In genomic region chr8:115764551-115764950, GRCm38 (mm10) we compare ENCODE assay signal across 10 mouse cellular contexts. TPM values are rescaled to one million over a fixed set of nuclear protein-coding genes. Genes with fewer than 3 reads are reported as not detected.
DNase-seq lines count a peak whose midpoint lies in the region; ATAC-seq and TF ChIP-seq lines count a peak whose summit lies in the region.
"Had no signal": no experiment of that assay in that cellular context is flagged by ENCODE, and none has a peak within 500 bp of the region (broad histone marks: within the 10 kb centered on the region; RNA-seq: fewer than 3 reads in every experiment).

No protein-coding gene starts in this region.

- H3K27ac ChIP-seq in hindbrain, postnatal 0 days = no peak overlapping the region
- no peak overlapping the region for H3K27ac ChIP-seq in hindbrain, embryonic 12.5 days
- no peak overlapping the region for H3K27ac ChIP-seq in intestine, embryonic 15.5 days
- H3K27ac ChIP-seq: limb, embryonic 13.5 days had no signal

- 60% methylated on average over 4 of the region's 4 CpGs for WGBS in hindbrain, postnatal 0 days
- 82% methylated on average over 4 of the region's 4 CpGs for WGBS in hindbrain, embryonic 12.5 days
- 90% methylated on average over 4 of the region's 4 CpGs for WGBS in intestine, embryonic 15.5 days

- H3K9me3 ChIP-seq in hindbrain, postnatal 0 days (ENCODE audit: low read length) = no peaks in the 10 kb centered on the region
- no peaks in the 10 kb centered on the region for H3K9me3 ChIP-seq in hindbrain, embryonic 12.5 days (replicated peaks)
- H3K9me3 ChIP-seq in intestine, embryonic 15.5 days = no peaks in the 10 kb centered on the region
- H3K9me3 ChIP-seq: limb, embryonic 13.5 days had no signal

- no peaks in the 10 kb centered on the region for H3K36me3 ChIP-seq in hindbrain, postnatal 0 days (ENCODE audit: insufficient read depth, low read length)
- no peaks in the 10 kb centered on the region for H3K36me3 ChIP-seq in hindbrain, embryonic 12.5 days
- H3K36me3 ChIP-seq in intestine, embryonic 15.5 days = no peaks in the 10 kb centered on the region
- H3K36me3 ChIP-seq: limb, embryonic 13.5 days had no signal

- H3K4me3 ChIP-seq in hindbrain, postnatal 0 days (ENCODE audit: low read length) = no peak overlapping the region
- H3K4me3 ChIP-seq in hindbrain, embryonic 12.5 days = no peak overlapping the region
- H3K4me3 ChIP-seq in intestine, embryonic 15.5 days (replicated peaks) = no peak overlapping the region
- H3K4me3 ChIP-seq: limb, embryonic 13.5 days had no signal

- no peak for TF ChIP-seq CTCF in hindbrain, postnatal 0 days (IDR thresholded peaks at IDR 0.05; ENCODE audit: low read depth)

- H3K9ac ChIP-seq in hindbrain, postnatal 0 days (replicated peaks; ENCODE audit: low read length) = no peak overlapping the region
- no peak overlapping the region for H3K9ac ChIP-seq in hindbrain, embryonic 12.5 days
- H3K9ac ChIP-seq in intestine, embryonic 15.5 days = no peak overlapping the region
- H3K9ac ChIP-seq: limb, embryonic 13.5 days had no signal

- DNase-seq in hindbrain, postnatal 0 days (ENCODE audit: low spot score) = peak; percentile 28
- DNase-seq in 3T3-L1 (ENCODE audit: low read depth, low spot score) = peak; percentile 85
- peak; percentile 78 for DNase-seq in adrenal gland, postnatal 14 days
- peak; percentile 73 to 86 for DNase-seq in cerebellum, postnatal 25 days
- DNase-seq: lung, postnatal 10 days had no signal

- H3K4me2 ChIP-seq in hindbrain, postnatal 0 days (ENCODE audit: low read depth, low read length) = no peak overlapping the region
- no peak overlapping the region for H3K4me2 ChIP-seq in hindbrain, embryonic 12.5 days (replicated peaks)
- H3K4me2 ChIP-seq in intestine, embryonic 15.5 days (replicated peaks) = no peak overlapping the region
- H3K4me2 ChIP-seq: limb, embryonic 13.5 days had no signal

- H3K27me3 ChIP-seq in hindbrain, postnatal 0 days (ENCODE audit: insufficient read depth, low read length) = no peaks in the 10 kb centered on the region
- no peaks in the 10 kb centered on the region for H3K27me3 ChIP-seq in hindbrain, embryonic 12.5 days
- H3K27me3 ChIP-seq in intestine, embryonic 15.5 days (replicated peaks) = no peaks in the 10 kb centered on the region
- H3K27me3 ChIP-seq: limb, embryonic 13.5 days had no signal

- H3K4me1 ChIP-seq in hindbrain, postnatal 0 days (ENCODE audit: insufficient read depth, low read length) = no peaks in the 10 kb centered on the region; the same call in 1 of the 2 replicates
- peaks cover 8% of the 10 kb centered on the region for H3K4me1 ChIP-seq in hindbrain, embryonic 12.5 days
- H3K4me1 ChIP-seq in intestine, embryonic 15.5 days (replicated peaks) = peaks cover 9% of the 10 kb centered on the region

- no peak for ATAC-seq in hindbrain, postnatal 0 days
- no peak for ATAC-seq in hindbrain, embryonic 12.5 days (ENCODE audit: low FRiP score)
- ATAC-seq in monocyte, adult 5-6 weeks (replicated peaks; ENCODE audit: insufficient number of reproducible peaks, low FRiP score, low TSS enrichment, poor library complexity, severe bottlenecking) = no peak
- ATAC-seq in inflammation-experienced regulatory T-cells, adult 6 months = no peak
- no peak for ATAC-seq in intestine, embryonic 15.5 days

RNA-seq across cellular contexts. Expression of gene Maf, which starts 57.0 kb away (rescaled TPM):
- total RNA-seq in hindbrain, postnatal 0 days (2014; rRNA removed) = 24.4 and 26.8 TPM in 2 replicates
- polyA plus RNA-seq in hindbrain, postnatal 0 days (2015; fragmentation: Nextera tagmentation; extraction: Ambion mirVana) = 8.1 and 8.9 TPM in 2 replicates
- polyA plus RNA-seq in hindbrain, embryonic 12.5 days (2016; fragmentation: Nextera tagmentation; extraction: Ambion mirVana) = 7.4 and 8.5 TPM in 2 replicates
- total RNA-seq in adrenal gland, postnatal 14 days (2021) = 20.5 and 27.0 TPM in 2 replicates
- 4.6 to 9.1 TPM (median 5.0 TPM) in 3 replicates for total RNA-seq in monocyte, adult 5-6 weeks (2017)
- 100 to 1,000 TPM; 109 to 129 (median 126) TPM for polyA plus RNA-seq in inflammation-experienced regulatory T-cells, adult 6 months (2017; shearing (Covaris generic))
- polyA plus RNA-seq in intestine, embryonic 15.5 days (2015; fragmentation: Nextera tagmentation; extraction: Ambion mirVana) = 10.1 and 11.5 TPM in 2 replicates

Comparison
In these comparisons a context has a peak if more than half of its experiments do, and no peak if none do; other contexts are left out.
1. DNase-seq: peak in every context shown above with its lines; median percentile 85 in 3T3-L1; 80 in cerebellum, postnatal 25 days; 78 in adrenal gland, postnatal 14 days; 28 in hindbrain, postnatal 0 days.